Mouse (Mus musculus) kidney, postnatal 4 days (tissue): Measurements from ENCODE around the gene Abtb2.
A peak's percentile ranks its signal among the peaks of the same experiment; 100 is the strongest.
"Not testable (repeated sequence)": the region's sequence is repeated elsewhere in the genome, so short reads cannot be mapped to it uniquely, and the experiment has no call there.

Experiments
- DNase-seq, 2 experiments: peaks; one replicate each; pipeline ENCODE4 v3.0.0; 2021; ENCODE audit warnings: mixed read lengths in 2 of 2

Gene Abtb2

DNA sequence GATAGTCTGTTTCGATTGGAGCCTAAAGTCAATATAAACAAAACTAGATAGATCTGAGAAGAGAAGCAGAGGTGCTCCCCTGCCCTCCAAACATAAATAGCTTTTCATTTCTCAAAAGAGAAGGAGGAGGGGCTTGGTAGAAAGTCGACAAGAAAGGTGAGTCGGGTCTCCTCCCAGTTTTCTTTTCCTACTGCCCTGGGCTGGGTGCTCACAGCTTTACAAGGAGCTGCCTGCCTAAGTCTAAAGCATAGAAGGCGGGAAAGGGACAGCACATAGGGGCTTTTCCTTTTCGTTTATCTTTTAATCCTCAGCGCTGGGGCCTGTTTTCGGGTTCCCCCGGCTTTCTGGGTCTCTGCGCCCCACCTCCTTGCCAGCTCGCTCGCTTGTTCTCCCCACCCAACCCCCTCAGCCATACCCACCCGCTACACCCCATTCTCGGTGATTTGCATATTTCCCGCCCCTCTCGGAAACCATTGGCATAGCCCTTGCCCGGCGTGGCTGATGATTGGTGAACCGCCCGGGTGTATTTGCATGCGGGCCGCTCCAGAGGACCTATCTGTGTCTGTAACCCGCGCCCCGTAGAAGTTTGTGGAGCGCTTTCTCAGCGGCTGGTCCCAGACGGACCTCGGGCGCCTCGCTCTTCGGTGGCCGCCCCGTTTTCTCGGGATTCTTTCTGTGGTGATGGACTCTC, at the start of gene Abtb2:
Gene Abtb2, plus strand, starts transcription at position 579 of the 691 bp plus-strand sequence.
- peak; percentile 92 to 95 for DNase-seq

DNA sequence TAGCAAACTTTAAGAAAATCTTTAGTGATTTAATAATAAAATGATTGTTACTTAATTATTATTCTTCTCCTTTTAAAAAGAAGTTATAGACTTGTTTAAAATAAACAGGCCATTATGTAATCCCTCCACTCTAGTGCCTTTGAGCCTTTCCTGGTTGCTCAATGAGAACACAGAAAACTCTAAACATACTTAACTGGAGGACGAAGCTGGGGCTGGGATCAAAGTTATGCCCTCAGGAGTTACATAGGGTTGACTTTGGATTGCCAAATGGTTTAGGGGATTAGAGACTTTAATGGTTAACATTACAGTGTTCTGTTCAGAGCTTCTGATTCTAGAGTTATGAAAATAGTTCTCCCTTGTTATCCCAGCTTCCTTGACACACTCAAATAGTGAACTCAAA, 49.6 kb upstream of the Abtb2 start:
- DNase-seq = no peak

DNA sequence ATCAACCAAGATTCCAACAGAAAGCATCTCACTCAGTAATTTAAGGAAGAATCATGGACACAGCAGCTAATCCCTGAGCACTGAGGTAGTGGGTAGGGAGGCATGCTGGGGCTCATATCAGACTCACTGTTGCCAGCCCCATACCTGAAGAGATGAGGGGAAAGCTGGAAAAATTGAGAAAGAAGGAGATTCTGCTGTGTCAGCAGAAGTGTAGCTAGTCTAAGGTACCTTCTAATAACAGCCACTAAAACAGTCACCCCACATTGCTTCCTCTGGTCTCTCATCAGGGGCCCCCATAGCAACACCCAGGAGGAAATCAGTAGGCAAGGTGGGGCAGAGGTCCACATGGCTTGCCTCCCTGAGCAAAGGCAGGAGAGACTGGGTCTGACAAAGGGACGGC, 40.5 kb upstream of the Abtb2 start:
- DNase-seq = no peak

DNA sequence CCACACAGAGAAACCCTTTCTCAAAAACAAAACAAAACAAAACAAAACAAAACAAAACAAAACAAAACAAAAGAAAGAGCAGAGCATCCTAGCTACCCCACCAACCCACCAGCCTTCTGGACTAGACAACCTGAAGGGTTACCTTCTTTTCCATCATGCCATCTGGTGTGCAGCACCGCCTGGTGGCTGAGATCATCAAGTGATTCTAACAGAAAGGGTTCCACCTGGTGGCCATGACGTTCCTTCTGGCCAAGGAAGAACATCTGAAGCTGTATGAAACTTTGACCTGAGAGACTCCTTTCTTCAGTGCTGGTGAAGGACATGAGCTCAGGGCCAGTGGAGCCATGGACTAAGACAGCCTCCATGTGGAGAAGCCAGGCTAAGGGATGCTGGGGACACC, 19.0 kb upstream of the Abtb2 start:
- DNase-seq = peak; percentile 86 to 89

DNA sequence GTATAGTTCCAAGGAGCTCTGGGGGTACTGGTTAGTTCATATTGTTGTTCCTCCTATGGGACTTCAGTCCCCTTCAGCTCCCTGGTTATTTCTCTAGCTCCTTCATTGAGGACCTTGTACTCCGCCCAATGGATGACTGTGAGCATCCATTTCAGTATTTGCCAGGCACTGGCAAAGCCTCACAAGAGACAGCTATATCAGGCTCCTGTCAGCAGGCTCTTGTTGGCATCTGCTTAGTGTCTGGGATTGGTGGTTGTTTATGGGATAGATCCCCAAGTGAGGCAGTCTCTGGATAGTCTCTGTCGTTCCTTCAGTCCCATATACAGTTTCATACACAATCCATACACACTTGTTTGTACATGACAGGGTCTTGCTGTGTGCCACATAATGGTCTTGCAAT, 15.8 kb upstream of the Abtb2 start:
- DNase-seq = not testable (repeated sequence)

DNA sequence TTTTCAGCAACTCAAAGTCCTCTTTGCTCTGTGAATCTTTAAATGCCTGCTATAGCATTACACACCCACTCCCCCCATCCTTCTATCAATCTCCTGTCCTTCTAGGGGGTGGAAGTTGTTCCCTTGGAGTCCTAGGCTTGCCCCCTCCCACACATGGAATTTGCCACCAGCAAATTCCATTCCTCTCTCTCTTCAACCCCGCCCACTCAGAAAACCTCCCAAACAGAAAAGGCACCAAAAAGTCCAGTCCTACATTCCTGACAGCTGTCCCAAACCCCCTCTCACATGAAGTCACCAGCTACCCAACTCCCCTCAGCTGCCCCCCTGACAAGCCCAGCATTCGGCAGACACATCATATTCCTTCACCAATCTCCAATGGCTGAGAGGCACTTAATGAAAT, 12.1 kb upstream of the Abtb2 start:
- peak; percentile 15 to 45 for DNase-seq

DNA sequence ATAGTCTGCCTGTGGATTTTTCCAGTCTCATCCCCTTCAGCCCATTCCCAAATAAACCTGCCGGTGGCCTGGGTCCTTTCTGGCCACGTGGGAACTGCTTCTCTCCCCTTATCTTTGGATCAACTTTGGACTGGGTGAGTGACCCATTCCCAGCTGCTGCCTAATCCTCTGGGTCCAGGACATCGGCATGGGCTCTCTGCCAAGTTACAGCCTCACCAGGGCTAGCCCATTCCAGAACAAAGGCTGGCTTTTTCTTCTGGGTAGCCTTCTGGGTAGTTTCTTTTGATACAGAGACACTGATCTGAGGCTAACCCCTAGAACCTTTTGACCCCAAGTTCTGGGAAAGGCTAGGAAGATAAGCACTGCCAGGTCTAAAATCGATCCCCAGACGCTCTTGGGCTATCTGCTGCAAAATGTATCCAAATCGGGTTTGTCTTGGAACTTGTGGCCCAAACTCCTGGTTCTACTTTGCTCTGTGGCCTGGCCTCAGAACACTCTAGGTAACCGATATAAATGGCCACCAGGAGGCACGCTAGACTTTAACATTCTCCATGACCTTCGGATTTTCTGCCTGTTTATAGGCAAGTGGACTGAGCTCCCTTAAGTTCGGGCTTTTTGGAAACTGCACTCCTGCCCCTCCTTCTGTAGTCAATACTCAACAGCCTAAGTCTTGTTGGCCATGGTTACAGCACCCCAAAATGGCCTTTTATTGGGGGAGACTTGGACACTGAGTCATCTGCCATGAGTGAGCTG, 9.8 kb upstream of the Abtb2 start:
- peak; percentile 47 to 48 for DNase-seq

DNA sequence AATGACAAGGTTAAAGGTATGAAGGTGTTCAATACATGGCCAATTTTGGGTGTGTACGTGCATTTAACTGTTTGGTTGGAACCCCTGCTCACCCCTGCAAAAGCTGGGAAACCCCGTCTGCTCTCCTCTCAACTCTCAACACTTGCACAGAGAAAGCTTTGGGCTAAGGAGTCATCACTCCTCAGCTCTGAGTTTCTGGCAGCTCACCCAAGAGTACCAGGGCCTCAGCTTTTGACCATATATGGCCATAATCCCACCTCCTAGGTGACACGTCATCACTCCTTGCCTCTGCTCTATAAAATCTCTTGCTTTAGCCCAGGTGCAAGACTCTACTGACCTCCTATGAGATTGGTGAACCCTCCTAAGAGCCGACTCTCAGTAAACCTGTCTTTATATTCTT, 5.2 kb upstream of the Abtb2 start:
- no peak for DNase-seq

DNA sequence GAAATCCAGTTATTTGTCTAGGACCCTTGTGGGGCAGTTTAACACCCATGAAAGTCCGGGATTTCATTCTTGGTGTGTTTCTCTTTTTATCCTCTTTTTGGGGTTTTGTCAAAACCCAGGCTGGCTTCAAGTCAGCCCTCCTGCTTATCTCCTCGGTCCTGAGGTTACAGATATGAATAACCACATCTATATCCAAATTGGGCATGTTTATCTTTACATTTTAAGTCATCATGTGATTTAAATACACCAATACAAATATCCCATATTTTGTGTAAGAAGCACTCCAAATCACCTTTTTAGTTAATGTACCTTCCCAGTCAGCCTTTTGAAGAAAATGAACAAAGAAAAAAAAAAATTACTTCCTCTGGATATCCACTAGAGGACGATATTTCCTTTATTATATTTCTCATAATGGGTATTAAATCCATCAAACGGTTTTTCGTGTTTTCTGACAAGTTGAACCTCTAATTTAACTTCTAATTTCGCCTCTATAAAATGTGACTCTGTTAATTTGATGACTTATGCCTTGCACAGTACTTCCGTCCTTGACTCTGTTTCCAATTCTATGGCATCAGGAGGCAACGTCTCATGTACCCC, 1.6 kb upstream of the Abtb2 start:
- no peak for DNase-seq

DNA sequence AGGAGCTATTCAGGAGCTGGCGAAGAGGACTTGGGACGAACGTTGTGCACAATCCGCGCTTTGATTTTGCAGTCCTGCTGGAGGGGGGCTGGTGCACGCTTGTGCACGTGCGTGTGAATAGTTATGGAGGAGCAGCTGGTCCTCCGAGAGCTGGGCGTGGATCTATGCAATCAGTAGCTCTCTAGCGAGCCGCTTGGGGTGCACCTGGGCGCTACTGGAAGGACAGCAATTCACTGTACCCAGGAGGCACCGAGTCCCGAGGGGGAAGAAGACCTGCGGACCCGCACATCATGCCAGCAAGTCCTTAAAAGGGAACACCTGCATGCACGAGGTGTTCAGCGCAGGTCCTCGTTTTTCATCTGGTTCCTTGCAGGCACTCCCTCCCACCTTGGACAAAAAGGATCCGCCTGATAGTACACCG, 929 bp upstream of the Abtb2 start:
- DNase-seq = peak; percentile 44 to 64

DNA sequence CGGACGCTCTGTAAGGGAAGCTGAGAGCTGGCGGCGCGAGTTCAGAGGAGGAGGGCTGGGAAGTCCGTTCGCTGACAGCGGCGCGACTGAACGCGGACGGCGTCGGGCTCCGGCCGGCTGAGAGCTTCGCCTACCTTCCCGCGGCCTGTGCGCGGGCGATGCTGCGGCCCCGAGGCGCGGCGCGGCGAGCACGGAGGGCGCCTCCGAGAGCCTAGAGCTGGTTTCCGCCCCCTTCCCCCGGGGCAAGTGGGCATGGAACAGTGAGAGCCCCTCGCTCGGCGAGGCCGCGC, 258 bp downstream of the Abtb2 start:
- DNase-seq = no peak

DNA sequence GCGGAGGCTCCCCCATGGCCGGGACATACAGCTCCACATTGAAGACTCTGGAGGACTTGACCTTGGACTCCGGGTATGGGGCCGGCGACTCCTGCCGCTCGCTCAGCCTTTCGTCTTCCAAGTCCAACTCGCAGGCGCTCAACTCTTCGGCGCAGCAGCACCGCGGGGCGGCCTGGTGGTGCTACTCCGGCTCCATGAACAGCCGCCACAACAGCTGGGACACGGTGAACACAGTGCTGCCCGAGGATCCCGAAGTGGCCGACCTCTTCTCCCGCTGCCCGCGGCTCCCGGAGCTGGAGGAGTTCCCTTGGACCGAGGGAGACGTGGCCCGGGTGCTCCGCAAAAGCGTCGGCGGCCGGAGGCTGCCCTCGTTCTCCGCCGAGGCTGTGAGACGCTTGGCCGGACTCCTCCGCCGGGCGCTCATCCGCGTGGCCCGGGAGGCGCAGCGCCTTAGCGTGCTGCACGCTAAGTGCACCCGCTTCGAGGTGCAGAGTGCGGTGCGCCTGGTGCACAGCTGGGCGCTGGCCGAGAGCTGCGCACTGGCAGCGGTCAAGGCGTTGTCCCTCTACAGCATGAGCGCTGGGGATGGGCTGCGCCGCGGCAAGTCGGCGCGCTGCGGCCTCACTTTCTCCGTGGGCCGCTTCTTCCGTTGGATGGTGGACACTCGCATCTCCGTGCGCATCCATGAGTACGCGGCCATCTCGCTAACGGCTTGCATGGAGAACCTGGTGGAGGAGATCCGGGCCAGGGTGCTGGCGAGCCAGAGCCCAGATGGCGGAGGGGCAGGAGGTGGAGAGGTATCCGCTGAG, 807 bp downstream of the Abtb2 start:
- DNase-seq = peak; percentile 76 to 85

DNA sequence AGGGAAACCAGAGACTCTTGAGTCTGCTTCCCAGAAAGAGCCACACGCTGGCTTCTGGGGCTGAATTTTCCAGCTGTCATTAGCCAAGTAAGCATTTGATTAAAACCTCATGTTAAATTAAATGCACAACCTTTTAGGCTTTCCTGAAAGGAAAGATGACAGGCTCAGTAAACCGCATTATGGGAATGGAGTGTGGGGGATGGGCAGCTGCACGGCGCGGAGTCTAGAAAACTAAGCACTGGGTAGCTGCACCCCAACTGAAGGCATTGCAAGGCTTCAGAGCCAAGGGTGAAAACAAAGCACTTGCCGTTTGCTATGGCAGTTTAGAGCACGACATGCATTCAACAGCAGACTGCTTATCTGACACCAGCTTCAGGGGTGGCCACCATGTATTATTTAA, 2.1 kb downstream of the Abtb2 start:
- DNase-seq = peak; percentile 30 to 48

DNA sequence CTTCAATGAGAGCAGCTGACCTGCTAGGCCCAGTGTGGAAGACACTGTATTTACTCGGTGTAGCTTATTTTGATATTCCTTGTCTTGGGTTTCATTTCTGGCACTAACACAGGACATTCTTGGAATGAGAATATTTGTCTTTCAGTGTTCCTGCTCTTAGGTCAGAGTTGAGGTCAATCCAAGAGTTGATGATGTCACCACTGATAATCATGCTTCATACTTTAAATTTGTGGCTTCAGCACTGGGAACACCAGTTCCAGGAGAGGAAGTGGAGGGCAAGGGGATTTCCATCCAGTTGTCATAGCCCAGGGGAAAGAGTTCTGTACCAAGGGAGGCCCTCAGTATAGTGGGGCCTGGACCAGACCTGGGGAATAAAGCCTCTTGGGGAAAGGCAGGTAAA, 3.6 kb downstream of the Abtb2 start:
- no peak for DNase-seq

DNA sequence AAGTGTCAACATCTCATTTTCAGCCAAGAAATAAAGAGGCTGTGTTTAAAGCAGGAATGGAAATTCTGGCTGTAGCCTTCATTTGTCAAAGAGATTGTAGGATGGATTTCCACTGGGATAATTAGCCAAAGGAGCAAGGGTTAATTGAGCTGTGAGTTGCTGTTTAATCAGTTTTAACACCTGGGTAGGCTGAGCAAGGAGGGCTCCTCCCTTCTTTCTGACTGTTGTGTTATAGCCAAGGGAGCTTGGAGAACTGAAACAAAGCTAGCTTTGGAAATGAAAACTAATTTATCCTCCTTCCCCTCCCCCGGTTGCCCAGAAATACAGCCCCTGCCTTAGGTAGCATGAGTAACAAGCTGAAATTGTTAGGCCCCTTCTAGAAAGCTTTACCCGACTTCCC, 6.2 kb downstream of the Abtb2 start:
- no peak for DNase-seq

DNA sequence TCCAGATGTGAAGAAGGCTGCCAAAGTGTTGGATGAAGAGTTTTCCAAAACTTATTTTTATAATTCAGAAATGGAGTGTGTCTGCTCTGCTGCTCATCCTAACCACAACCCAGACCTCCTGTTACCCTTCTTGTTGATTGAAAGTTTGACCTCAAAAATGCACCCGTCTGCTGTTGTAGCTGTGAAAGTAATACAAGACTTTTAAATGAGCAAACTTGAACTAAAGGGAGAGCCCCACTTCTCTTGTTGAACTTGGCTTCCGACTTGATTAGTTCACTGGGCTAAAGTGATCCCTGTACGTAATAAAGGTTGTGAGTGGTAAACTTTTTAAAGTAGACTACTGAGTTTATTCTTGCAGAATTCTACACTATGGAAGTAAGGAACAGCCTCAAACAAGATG, 10.3 kb downstream of the Abtb2 start:
- DNase-seq = no peak

DNA sequence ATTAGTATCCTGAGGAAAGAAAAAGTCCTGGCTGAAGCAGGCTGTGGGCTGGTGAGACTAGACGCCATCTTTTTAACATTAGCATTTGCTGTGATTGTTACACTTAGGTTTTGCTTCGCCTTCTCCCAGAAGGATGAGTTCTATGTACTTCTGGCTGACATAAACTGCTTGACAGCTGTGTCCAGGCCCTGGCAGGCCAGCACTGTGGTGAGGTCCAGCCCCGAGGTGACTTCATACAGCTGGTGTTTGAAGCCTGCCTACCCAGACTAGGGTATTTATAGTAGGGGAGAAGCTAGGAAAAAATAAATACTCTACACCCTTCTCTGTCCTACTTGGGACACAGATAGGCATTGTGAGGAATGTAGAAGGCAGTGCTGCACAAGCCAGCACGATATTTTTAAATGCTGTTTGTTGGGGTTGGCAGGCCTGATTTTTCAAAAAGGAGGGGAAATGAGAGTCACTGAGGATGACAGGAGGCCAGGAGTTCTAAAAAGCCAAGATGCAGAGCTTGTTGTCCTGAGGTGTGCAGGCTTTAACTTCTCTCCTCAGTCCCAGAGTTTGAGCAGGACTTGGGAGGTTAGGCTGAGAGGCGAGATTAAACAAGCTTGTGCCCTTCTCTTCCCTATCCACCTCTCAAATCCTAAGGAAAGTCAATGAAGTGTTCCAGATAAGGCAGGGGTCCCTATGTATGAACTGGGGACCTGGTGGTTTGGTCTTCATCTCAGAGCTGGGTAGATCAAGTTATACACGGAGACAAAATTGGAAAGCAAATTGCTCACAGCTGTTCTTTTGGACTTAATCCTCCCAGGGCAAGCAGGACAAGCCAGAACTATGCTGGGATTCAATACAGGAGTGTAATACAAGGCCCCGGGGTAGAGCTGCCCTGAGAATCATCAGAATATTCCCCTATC, 11.9 kb downstream of the Abtb2 start:
- DNase-seq = peak; percentile 33 to 50

DNA sequence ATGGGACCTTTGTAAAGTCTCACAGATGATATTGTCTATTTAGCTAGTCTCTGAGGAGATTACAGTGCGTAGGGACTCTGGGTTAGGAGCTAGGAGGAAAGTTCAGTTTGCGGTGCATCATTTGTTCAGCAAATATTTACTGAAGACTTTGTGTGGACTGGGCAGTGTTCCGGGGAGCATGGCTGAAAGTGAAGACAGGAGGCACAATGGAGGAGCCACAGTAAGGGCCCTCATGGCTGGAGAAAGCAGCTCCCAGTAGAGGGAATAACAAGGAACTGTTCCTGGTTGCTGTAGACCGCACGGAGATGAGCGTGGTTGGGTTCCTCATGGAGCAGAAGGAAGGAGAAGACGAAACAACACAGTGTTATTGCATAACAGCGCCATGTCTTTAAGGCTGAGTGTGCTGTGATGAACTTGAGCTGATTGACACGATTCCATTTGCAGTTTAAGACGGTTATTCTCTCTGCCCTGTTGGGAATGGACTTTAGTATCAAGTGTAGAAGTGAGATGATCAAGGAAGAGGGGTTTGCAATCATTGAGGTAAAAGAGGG, 12.6 kb downstream of the Abtb2 start:
- no peak for DNase-seq

DNA sequence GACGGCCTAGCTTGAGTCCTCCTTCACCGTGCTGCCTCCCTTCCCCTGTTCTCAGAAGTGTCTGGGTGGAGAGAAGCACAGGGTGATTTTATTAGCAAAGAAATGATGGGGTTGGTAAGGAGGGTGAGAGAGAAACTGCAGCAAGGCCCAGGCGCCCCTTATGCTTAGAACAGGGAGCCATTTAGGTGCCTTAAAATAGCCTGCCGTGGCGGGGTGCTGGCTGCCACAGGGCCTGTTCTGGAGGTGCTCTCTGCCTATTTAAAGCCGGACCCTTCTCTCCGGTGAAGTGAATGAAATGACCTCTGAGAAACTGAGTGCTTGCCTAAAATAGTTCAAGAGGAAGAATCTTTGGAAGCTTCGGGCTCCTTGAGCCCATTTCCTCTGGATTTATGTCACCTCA, 14.6 kb downstream of the Abtb2 start:
- DNase-seq = no peak

DNA sequence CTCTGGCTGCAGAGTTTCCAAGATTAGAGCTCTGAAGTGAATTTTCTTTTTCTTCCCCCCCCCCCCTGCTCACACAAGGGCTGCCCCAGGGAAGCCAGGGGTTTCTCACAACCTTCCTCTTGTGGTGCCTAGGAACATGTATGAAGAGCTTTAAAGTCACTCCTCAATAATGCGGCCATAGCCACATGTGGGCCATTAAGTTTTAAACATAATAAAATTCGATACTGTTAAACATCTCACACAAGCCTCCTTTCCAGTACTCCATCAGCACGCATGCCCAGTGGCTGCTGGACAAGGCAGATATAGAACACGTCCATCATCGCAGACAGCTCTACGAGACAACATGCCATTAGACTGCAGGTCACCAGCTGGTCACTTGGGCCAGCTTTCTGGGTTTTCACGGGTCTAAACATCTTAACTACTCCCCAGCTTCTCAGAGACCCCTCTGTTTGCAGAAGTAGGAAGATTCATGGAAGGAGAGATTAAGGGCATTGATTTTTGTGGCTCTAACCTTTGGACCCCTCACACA, 15.3 kb downstream of the Abtb2 start:
- no peak for DNase-seq

DNA sequence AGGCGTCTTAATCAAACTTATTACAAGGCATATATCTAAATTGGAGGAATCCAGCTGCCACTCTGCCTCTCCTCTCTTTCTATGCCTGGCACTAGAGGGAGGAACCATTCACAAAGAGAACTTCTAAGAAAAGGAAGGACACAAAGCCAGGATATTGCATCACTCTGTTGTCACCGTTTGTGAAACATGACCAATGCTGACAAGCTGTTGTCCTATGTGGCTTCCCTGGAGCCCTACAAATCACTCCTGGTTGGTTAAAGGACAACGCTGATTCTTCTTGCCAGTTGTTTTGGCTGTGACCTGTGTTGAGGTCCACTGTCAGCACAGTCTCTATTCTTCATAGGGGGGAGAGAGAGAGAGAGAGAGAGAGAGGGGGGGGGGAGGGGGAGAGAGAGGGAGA, 17.2 kb downstream of the Abtb2 start:
- DNase-seq = no peak

DNA sequence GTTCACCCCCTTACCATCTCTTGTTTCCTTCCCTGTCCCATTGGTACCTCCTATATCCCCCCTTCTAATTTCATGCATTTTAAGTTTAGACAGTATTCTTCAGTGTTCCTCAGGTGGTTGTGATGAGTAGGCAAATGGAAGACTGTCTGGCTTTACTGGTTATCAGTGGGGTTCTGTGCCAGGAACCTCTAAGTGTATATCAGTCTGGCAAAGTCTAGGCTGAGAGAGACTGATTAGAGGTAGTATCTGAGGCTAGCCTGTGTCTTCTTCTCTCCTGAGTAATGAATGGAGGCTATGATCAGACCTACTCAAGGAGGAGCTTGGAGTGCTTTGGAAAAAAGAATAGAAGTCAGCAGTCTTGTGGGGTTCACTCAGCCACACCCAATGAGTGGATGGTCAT, 18.0 kb downstream of the Abtb2 start:
- no peak for DNase-seq
